Mouse (Mus musculus) testis, adult 2 months (tissue): Measurements from ENCODE around the gene Fam155a. TPM values are rescaled to one million over a fixed set of nuclear protein-coding genes. Genes with fewer than 3 reads are reported as not detected.
"Not testable (repeated sequence)": the region's sequence is repeated elsewhere in the genome, so short reads cannot be mapped to it uniquely, and the experiment has no call there.

Source experiments
- H3K27ac ChIP-seq: fragments of 200-500 bp; 2 replicates; pipeline ENCODE4 v1.5.1; 2012; ENCODE audit warnings: low read depth, low read length; ENCODE audit not compliant: control insufficient read depth, insufficient read depth
- H3K27me3 ChIP-seq: fragments of 200-500 bp; 2 replicates; pipeline ENCODE4 v1.6.1; 2012; ENCODE audit warnings: mild to moderate bottlenecking, low read length, moderate library complexity; ENCODE audit not compliant: control insufficient read depth, insufficient read depth
- H3K36me3 ChIP-seq: fragments of 200-500 bp; 2 replicates; pipeline ENCODE4 v1.6.1; 2012; ENCODE audit warnings: mild to moderate bottlenecking, low read length; ENCODE audit not compliant: control insufficient read depth, insufficient read depth
- H3K4me1 ChIP-seq: fragments of 200-500 bp; 2 replicates; pipeline ENCODE4 v1.6.1; 2012; ENCODE audit warnings: low read length; ENCODE audit not compliant: control insufficient read depth, insufficient read depth
- H3K4me3 ChIP-seq: fragments of 200-500 bp; 2 replicates; pipeline ENCODE4 v1.5.1; 2012; ENCODE audit warnings: low read depth, mild to moderate bottlenecking, low read length, moderate library complexity, mixed read lengths; ENCODE audit not compliant: control insufficient read depth
- CTCF ChIP-seq: fragments of 200-500 bp; IDR thresholded peaks from 2 replicates; pipeline ENCODE4 v1.5.1; 2012; ENCODE audit warnings: low read depth, mild to moderate bottlenecking, inconsistent platforms, low read length, moderate library complexity; ENCODE audit not compliant: control insufficient read depth, insufficient read depth, insufficient replicate concordance
- POLR2A ChIP-seq: fragments of 200-500 bp; IDR thresholded peaks from 2 replicates; pipeline ENCODE4 v1.6.1; 2012; ENCODE audit warnings: low read depth, mild to moderate bottlenecking, inconsistent platforms, low read length, moderate library complexity; ENCODE audit not compliant: control insufficient read depth
- polyA plus RNA-seq: library from polyadenylated mRNA; depleted of rRNA; stranded (reverse); fragments of >200 nt; gene quantifications from 2 replicates; pipeline ENCODE4 v1.2.3, GENCODE M21; 2012

Fam155a gene
- polyA plus RNA-seq, 1 experiment: not detected

DNA sequence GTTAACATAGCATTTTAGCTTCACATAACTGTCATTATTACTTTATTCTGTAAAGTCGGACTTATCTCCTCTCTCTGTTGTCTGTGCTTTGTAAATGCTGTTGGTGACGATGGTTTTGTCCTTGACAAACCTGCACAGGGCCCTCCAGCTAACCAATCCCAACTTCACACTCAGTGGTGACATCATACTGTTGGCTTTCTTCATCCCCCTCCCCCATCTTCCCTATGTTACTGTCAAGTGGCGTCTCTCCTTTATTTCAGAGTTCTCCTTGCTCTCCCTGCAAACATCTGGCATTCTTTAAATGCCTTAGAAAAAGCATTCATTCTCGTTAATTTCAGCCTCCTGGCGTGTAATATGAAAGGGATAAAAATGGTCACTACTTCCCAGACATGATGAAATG is 78.6 kb downstream of the Fam155a start:
- no peak overlapping the region for H3K27ac ChIP-seq
- TF ChIP-seq CTCF (no peak), POLR2A (no peak)
- no peaks in the 10 kb centered on the region for H3K36me3 ChIP-seq
- H3K27me3 ChIP-seq: no peaks in the 10 kb centered on the region
- H3K4me3 ChIP-seq: no peak overlapping the region
- H3K4me1 ChIP-seq: no peaks in the 10 kb centered on the region

DNA sequence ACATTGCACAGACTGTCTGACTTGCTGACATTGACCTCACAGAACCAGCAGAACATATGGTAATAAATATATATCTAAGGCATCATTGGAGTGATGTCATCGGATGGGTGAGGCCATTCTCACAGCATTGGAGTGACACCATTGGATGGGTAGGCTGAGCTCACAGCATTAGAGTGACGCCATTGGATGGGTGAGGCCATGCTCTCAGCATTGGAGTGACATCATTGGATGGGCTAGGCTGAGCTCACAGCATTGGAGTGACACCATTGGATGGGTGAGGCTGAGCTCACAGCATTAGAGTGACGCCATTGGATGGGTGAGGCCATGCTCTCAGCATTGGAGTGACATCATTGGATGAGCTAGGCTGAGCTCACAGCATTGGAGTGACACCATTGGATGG is 110.9 kb downstream of the Fam155a start:
- not testable (repeated sequence) for H3K27ac ChIP-seq, H3K36me3 ChIP-seq, H3K27me3 ChIP-seq

DNA sequence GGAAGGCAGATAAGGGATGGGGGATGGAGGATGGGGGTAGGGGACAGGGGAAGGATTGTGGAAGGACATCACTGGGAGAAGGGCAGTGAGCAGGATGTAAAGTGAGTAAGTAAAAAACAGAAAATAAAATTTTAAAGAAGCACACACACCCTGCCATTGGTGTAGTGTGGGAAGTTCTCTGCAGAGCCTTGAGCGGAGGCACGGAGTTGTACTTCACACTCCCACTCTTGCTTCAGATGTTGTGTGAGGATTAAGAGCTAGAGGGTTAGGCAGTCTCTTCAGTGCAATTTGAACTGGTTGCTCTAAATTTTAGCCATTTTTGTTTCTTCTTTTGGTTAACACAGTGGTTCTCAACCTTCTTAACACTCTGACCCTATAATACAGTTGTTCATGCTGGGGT is 114.1 kb downstream of the Fam155a start:
- no peaks in the 10 kb centered on the region for H3K4me1 ChIP-seq
- H3K36me3 ChIP-seq: no peaks in the 10 kb centered on the region
- H3K4me3 ChIP-seq: no peak overlapping the region
- TF ChIP-seq CTCF: no peak
- no peak for TF ChIP-seq POLR2A
- no peak overlapping the region for H3K27ac ChIP-seq
- H3K27me3 ChIP-seq: no peaks in the 10 kb centered on the region

More for the DNA sequence above, 110.9 kb downstream of the Fam155a start:
- not testable (repeated sequence) for H3K4me3 ChIP-seq, H3K4me1 ChIP-seq

DNA sequence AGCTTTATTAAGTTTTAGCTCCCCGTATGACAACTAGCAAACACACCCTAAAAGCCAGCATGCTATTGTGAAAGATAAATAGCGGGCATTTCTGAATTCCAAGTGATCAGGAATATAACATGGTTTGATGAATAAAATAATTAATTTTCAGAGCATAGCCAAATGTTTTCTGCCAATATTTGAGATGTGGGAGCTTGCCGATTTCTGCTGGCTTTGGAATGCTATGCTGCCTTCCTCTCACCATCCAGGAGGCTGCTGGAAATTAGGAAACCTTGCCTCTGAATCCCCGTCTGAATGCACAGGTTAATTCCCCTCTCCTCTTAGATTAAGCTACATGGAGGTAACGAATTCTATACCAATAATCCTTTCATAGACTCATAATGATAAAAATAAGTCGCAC is 116.1 kb downstream of the Fam155a start:
- H3K27ac ChIP-seq: no peak overlapping the region
- no peak overlapping the region for H3K4me3 ChIP-seq
- no peaks in the 10 kb centered on the region for H3K36me3 ChIP-seq
- TF ChIP-seq CTCF (no peak), POLR2A (no peak)
- H3K4me1 ChIP-seq: no peaks in the 10 kb centered on the region
- no peaks in the 10 kb centered on the region for H3K27me3 ChIP-seq

DNA sequence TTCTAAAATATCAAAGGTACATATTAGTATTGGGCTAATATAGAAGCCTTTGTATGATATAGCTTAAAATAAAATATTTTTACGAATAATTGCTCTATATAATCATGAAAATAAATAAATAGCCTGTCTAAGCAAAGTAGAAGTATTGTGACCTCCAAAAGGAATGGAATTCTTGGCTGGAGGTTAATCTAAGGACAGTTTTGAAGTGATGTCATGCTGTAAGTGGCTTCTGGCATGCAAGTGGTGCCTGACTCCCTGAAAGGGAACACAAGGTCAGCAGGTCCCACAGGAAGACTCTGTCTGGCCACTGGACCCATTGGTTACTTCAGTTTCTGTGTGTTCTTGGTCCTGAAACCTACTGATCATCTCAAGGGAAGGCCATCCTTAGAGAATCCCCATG is 117.3 kb downstream of the Fam155a start:
- Histone ChIP-seq H3K27ac (no peak overlapping the region), H3K4me3 (no peak overlapping the region), H3K27me3 (no peaks in the 10 kb centered on the region), H3K4me1 (no peaks in the 10 kb centered on the region), H3K36me3 (no peaks in the 10 kb centered on the region)
- TF ChIP-seq CTCF: no peak
- TF ChIP-seq POLR2A: no peak

DNA sequence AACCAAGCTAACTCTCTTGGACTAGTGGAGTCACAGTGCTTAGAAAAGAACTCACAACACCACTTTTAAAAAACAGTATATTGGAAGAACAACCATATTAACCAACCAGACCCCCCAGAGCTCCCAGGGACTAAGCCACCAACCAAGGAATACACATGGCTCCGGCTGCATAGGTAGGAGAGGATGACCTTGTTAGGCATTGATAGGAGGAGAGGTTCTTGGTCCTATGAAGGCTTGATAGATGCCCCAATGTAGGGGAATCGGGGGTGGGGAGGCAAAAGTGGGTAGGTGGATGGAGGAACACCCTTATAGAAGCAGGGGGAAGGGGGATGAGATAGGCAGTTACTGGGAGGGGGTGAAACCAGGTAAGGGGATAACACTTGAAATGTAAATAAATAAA is 132.8 kb downstream of the Fam155a start:
- no peaks in the 10 kb centered on the region for H3K4me1 ChIP-seq
- no peak for TF ChIP-seq CTCF
- no peak overlapping the region for H3K4me3 ChIP-seq
- H3K27ac ChIP-seq: no peak overlapping the region
- no peaks in the 10 kb centered on the region for H3K27me3 ChIP-seq
- no peaks in the 10 kb centered on the region for H3K36me3 ChIP-seq

DNA sequence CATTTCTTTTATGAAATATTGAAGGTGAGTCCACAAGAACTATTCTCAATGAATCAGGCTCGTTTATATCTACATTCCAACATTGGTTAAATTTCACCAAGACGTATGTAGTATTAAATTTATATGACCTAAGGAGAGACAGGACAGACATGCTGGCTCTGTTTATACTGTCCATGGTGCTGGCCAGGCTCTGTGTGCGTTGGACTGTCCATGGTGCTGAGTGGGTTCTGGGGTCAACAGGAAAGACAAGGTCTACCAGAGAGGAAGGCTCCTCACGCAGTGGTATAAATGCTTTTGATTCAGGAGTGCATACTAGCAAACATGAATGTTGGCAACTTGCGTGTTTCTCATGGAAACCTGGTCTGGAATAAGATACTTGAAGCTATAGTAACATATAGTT is 135.7 kb downstream of the Fam155a start:
- no peaks in the 10 kb centered on the region for H3K36me3 ChIP-seq
- no peak overlapping the region for H3K27ac ChIP-seq
- no peaks in the 10 kb centered on the region for H3K27me3 ChIP-seq
- no peaks in the 10 kb centered on the region for H3K4me1 ChIP-seq
- no peak for TF ChIP-seq POLR2A
- no peak for TF ChIP-seq CTCF
- H3K4me3 ChIP-seq: no peak overlapping the region

DNA sequence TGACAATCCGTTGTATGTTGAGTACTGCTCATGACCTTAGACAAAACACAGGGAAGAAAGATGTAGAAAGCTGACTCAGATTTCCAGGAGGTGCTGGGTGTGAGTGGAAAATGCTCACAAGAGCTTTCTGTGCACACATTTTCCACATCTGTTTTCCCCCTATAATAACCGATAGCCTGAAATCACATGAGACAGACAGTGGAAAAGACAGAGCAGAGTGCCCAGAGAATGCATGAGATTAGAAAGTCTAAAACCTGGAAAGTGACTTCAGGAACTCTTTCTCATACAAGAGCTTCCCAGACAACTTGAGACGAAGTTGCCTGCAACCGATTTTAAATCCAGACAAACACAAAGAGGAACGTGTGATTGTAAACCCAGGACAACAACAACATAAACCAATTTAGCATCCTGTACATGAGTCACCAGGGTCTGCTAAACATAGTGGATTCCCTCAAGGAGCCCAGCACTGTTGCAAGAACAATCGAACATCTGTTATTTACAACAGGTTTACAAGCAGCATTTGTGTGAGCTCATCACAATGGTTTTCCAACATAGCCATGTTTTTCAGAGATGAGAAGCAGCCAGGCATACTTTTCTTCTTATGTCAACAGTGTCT is 163.8 kb downstream of the Fam155a start:
- Histone ChIP-seq H3K27me3 (no peaks in the 10 kb centered on the region), H3K36me3 (no peaks in the 10 kb centered on the region), H3K4me3 (no peak overlapping the region), H3K4me1 (no peaks in the 10 kb centered on the region), H3K27ac (no peak overlapping the region)
- TF ChIP-seq POLR2A (no peak), CTCF (no peak)
